Mouse (Mus musculus) small intestine, adult 2 months (tissue): ENCODE measurements around the gene Pam.

Source experiments
- CTCF ChIP-seq: fragments of 200-500 bp; IDR thresholded peaks from 2 replicates; pipeline ENCODE4 v1.5.1; 2012; ENCODE audit warnings: low read depth, mild to moderate bottlenecking, control low read depth, inconsistent platforms, low read length, moderate library complexity, mixed read lengths; ENCODE audit not compliant: insufficient replicate concordance, insufficient read length; ENCODE audit errors: extremely low read depth
- POLR2A ChIP-seq: fragments of 200-500 bp; IDR thresholded peaks from 2 replicates; pipeline ENCODE4 v1.6.1; 2012; ENCODE audit warnings: low read depth, mild to moderate bottlenecking, control low read depth, inconsistent platforms, low read length, moderate library complexity

- no peak for TF ChIP-seq CTCF
- TF ChIP-seq POLR2A: no peak
Observed at GRCm38 (mm10) chr1:98078735-98079134, 16.7 kb downstream of the Pam start.
